ENCODE assay signal across 12 mouse cellular contexts in the genomic region with DNA sequence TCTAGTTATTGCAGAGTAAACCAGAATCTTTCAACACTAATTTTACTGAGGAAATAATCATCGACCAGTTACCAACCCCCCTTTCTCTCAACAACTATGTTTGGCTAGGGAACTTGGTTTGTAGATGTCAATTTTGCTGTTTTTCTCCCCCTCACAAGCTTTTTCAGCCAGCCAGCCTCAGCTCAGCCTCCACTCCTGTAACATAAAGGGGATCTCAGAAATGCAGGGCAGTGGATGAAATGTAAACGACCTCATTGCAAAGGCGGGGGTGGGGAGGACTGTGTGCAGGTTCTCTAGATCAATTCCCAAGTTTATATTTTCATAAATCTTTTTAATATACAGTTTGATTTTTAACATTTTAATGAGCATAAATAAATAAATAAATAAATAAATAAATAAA.
"Had no signal": no experiment of that assay in that cellular context is flagged by ENCODE, and none has a peak within 500 bp of the region (broad histone marks: within the 10 kb centered on the region; RNA-seq: fewer than 3 reads in every experiment).

No protein-coding gene starts in this region.

- H3K36me3 ChIP-seq: limb, embryonic 13.5 days; neural tube, embryonic 13.5 days; stomach, embryonic 15.5 days had no signal

- H3K4me2 ChIP-seq: limb, embryonic 13.5 days; neural tube, embryonic 13.5 days; stomach, embryonic 15.5 days had no signal

- DNase-seq: kidney, postnatal 10 days; kidney, postnatal 4 days; left cerebral cortex, postnatal 4 days; lung, adult 18-20 months; right cerebral cortex, postnatal 14 days; thymus, adult 2 months; thymus, postnatal 25 days had no signal

- H3K9me3 ChIP-seq: limb, embryonic 13.5 days; neural tube, embryonic 13.5 days; stomach, embryonic 15.5 days had no signal

- H3K4me3 ChIP-seq: layer of hippocampus, adult 2 months; limb, embryonic 13.5 days; neural tube, embryonic 13.5 days; stomach, embryonic 15.5 days had no signal

- H3K27ac ChIP-seq: layer of hippocampus, adult 2 months; limb, embryonic 13.5 days; liver, embryonic 14.5 days; neural tube, embryonic 13.5 days; stomach, embryonic 15.5 days had no signal

- H3K9ac ChIP-seq: limb, embryonic 13.5 days; liver, embryonic 14.5 days; neural tube, embryonic 13.5 days; stomach, embryonic 15.5 days had no signal

- H3K27me3 ChIP-seq: limb, embryonic 13.5 days; neural tube, embryonic 13.5 days; stomach, embryonic 15.5 days had no signal

- H3K4me1 ChIP-seq: stomach, embryonic 15.5 days had no signal
